Mouse (Mus musculus) heart, postnatal 0 days (tissue): ENCODE results near the gene Tmem97. TPM values are rescaled to one million over a fixed set of nuclear protein-coding genes. Genes with fewer than 3 reads are reported as not detected.

Source experiments
- ATAC-seq: fragments of 200-750 bp; cut with Nextera tagmentation; 2 replicates; pipeline ENCODE4 v1.8.0; 2017; ENCODE audit warnings: low read depth, moderate number of reproducible peaks, moderate library complexity; ENCODE audit not compliant: insufficient read depth
- DNase-seq: peaks from one replicate; pipeline ENCODE4 v3.0.0-alpha.2; 2016; ENCODE audit warnings: low spot score
- H3K27ac ChIP-seq: fragments of 300-500 bp; sonication (generic); 2 replicates; pipeline ENCODE4 v1.5.1; 2014; ENCODE audit warnings: low read depth, mild to moderate bottlenecking
- H3K27me3 ChIP-seq: fragments of 300-500 bp; sonication (generic); 2 replicates; pipeline ENCODE4 v1.6.1; 2014; ENCODE audit warnings: low read length, mixed read lengths; ENCODE audit not compliant: control insufficient read depth, insufficient read depth
- H3K36me3 ChIP-seq: fragments of 300-500 bp; sonication (generic); replicated peaks from 2 replicates; pipeline ENCODE4 v1.6.1; 2014; ENCODE audit warnings: low read length, mixed read lengths; ENCODE audit not compliant: control insufficient read depth, insufficient read depth
- H3K4me1 ChIP-seq: fragments of 300-500 bp; sonication (generic); 2 replicates; pipeline ENCODE4 v1.6.1; 2014; ENCODE audit warnings: antibody characterized with exemption; ENCODE audit not compliant: control insufficient read depth, insufficient read depth
- H3K4me2 ChIP-seq: fragments of 300-500 bp; sonication (generic); 2 replicates; pipeline ENCODE4 v1.6.1; 2014; ENCODE audit warnings: low read depth, mild to moderate bottlenecking, low read length, moderate library complexity
- H3K4me3 ChIP-seq: fragments of 300-500 bp; sonication (generic); 2 replicates; pipeline ENCODE4 v1.5.1; 2014; ENCODE audit warnings: low read depth, low read length
- H3K9ac ChIP-seq: fragments of 300-500 bp; sonication (generic); replicated peaks from 2 replicates; pipeline ENCODE4 v1.6.1; 2014; ENCODE audit warnings: low read depth, low read length, mixed read lengths
- H3K9me3 ChIP-seq: fragments of 300-500 bp; sonication (generic); replicated peaks from 2 replicates; pipeline ENCODE4 v1.6.1; 2016; ENCODE audit warnings: low read length; ENCODE audit not compliant: control insufficient read depth
- CTCF ChIP-seq: IDR thresholded peaks from 2 replicates; pipeline ENCODE4 v1.5.1; 2016; ENCODE audit warnings: antibody characterized with exemption, control low read depth, low read depth
- EP300 ChIP-seq: IDR thresholded peaks from 2 replicates; pipeline ENCODE4 v1.6.1; 2016; ENCODE audit warnings: antibody characterized with exemption, low read depth
- WGBS: fragments of 180-500 bp; shearing (Covaris S2); extraction: QIAGEN DNeasy Blood & Tissue Kit; methylation state at CpG from one replicate; pipeline ENCODE4 v1.1.7; 2014; 5-methylcytosine and 5-hydroxymethylcytosine counted together
- polyA plus RNA-seq: library from polyadenylated mRNA; unstranded; fragments of >200 nt; fragmentation: Nextera tagmentation; extraction: Ambion mirVana; gene quantifications from 2 replicates; pipeline ENCODE4 v1.2.1, GENCODE M21; 2015
- total RNA-seq: library from RNA; depleted of rRNA; stranded (reverse); fragments of >200 nt; gene quantifications from 2 replicates; pipeline ENCODE4 v1.2.3, GENCODE M21; 2014; ENCODE audit warnings: low replicate concordance; rRNA removed

Tmem97 gene
- 41.5 and 57.2 TPM in 2 replicates for total RNA-seq
- 37.5 and 39.4 TPM in 2 replicates for polyA plus RNA-seq

DNA sequence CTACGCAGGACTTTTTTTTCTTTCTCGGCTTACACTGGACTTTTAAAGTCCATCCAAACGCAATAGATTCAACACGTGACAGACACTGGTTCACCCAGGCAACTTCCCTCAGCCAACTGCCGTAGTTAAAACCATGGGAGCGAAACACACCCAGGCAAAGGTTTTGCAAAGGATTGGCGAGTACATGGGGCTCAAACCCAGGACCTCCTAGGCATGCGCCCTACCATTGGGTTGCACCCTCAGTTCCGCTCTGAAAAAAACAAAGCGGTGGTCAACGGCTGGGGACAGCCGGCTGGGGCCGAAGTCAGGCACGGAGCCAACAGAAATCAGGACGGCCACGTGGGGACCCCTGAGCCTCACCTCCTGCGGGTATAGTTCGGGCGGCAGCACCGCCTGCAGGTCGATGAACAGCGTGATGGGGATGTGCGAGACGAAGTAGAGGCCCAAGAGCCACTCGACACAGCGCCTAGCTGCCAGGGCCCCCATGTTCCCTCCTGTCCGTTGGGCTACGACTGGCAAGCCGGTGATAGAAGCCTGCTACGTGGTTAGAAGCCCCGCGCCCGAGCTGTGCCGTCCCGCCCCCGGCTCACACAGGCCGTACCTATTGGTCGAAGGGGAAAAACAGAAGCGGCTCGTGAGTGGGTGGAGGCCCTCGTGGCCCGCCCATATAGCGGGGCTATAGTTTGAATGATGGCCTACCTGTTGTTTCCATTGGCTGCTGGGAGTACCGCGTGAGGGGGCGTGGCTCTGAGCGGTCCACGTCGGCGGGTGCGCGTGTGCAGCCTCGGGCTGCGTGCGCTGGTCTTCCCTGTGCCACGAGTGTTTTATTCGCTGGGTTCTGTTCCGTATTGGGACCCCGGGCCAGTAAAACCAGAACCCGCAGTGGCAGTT is at the start of gene Tmem97:
Gene Tmem97, minus strand, starts transcription at position 610 of the 891 bp plus-strand sequence.
- Histone ChIP-seq H3K27me3 (no peaks in the 10 kb centered on the region), H3K4me3 (peak within 1 kb of the TSS; percentile 87), H3K27ac (peak within 1 kb of the TSS; percentile 61), H3K9me3 (peaks cover 5% of the 10 kb centered on the region; the same call in 1 of the 2 replicates), H3K36me3 (no peaks in the 10 kb centered on the region), H3K4me1 (peaks cover 13% of the 10 kb centered on the region), H3K9ac (peak within 1 kb of the TSS; percentile 68), H3K4me2 (peak within 1 kb of the TSS; percentile 98)
- WGBS, result under 1% methylated on average over 60 of the region's 60 CpGs
- TF ChIP-seq EP300 (no peak), CTCF (no peak)
- ATAC-seq, result peak; percentile 99
- DNase-seq, result peak; percentile 99

DNA sequence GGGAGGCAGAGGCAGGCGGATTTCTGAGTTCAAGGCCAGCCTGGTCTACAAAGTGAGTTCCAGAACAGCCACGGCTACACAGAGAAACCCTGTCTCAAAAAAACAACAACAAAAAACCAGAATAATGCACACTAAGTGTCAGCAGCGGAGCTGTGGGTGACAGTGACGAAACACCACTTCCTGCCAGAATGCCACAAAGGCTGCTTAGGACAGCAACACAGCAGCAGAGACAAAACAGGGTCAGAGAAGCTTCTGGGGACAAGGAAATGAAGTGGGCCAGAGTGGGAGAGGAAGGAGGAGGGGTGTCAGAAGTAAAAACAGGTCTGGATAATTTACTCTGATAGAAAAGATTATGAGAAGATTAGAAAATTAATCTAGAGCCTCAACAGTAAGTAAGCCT is 49.5 kb upstream of the Tmem97 start:
- Histone ChIP-seq H3K36me3 (peaks cover 8% of the 10 kb centered on the region; the same call in 1 of the 2 replicates), H3K9me3 (no peaks in the 10 kb centered on the region), H3K4me1 (no peaks in the 10 kb centered on the region), H3K4me3 (no peak overlapping the region), H3K4me2 (no peak overlapping the region), H3K27me3 (no peaks in the 10 kb centered on the region), H3K9ac (no peak overlapping the region), H3K27ac (no peak overlapping the region)
- WGBS, result 73% methylated on average over 4 of the region's 4 CpGs
- ATAC-seq (no peak), DNase-seq (no peak)
- no peak for TF ChIP-seq EP300
- no peak for TF ChIP-seq CTCF

DNA sequence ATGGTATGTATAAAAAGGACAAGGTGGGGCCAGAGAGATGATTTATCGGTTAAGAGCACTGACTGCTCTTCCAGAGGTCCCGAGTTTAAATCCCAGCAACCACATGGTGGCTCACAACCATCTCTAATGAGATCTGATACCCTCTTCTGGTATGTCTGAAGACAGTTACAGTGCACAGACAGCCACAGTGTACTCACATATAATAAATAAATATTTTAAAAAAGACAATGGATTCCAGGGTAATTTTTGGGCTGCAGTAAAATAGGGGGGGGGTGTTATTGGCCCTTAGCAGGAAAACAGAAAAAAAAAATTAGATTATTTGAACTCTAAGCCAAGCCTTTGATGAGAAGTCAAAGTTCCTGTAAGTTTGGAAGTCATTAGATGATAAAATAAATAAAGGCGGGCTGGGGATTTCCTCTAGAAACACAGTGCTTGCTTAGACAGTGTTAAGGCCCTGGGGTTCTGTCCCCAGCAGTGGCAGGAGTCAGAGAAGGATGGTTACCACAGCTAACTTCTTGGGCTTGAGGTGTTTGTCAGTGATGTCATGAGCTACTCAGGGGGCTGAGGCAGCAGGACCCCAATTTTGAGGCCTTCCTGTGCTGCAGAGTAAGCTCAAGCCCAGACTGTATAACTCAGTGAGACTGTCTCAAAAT is 48.3 kb upstream of the Tmem97 start:
- no peak overlapping the region for H3K9ac ChIP-seq
- H3K4me1 ChIP-seq, result no peaks in the 10 kb centered on the region
- WGBS, result 82% methylated on average over 3 of the region's 3 CpGs
- no peak for ATAC-seq
- no peak for DNase-seq
- no peak overlapping the region for H3K27ac ChIP-seq
- TF ChIP-seq EP300, result no peak
- TF ChIP-seq CTCF, result no peak
- no peak overlapping the region for H3K4me2 ChIP-seq
- peaks cover 8% of the 10 kb centered on the region; the same call in 1 of the 2 replicates for H3K36me3 ChIP-seq
- H3K4me3 ChIP-seq, result no peak overlapping the region
- no peaks in the 10 kb centered on the region for H3K9me3 ChIP-seq
- H3K27me3 ChIP-seq, result no peaks in the 10 kb centered on the region

DNA sequence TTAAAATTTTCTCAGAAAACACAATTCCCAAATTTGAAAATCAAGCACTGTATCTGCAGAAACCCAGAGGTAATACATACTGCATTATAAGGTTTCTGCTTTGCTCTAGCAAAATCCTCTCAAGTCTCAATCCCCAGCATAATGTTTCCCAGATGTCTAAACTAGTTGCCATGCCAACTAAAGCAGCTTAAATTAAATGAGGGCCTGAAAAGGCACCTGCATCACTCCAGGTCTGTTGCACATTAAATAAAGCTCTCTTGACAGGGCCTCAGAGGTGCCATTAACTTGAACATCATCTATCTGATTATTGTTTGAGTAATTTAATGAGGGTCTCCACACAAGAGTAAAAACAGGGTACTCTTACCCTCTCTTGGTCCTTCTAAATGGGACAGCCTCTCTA is 46.2 kb upstream of the Tmem97 start:
- no peak overlapping the region for H3K4me3 ChIP-seq
- H3K27ac ChIP-seq, result no peak overlapping the region
- H3K9me3 ChIP-seq, result no peaks in the 10 kb centered on the region
- H3K27me3 ChIP-seq, result no peaks in the 10 kb centered on the region
- peaks cover 8% of the 10 kb centered on the region; the same call in 1 of the 2 replicates for H3K36me3 ChIP-seq
- TF ChIP-seq EP300, result no peak
- no peak for TF ChIP-seq CTCF
- no peak for ATAC-seq
- DNase-seq, result no peak
- no peaks in the 10 kb centered on the region for H3K4me1 ChIP-seq
- H3K9ac ChIP-seq, result no peak overlapping the region
- H3K4me2 ChIP-seq, result no peak overlapping the region

DNA sequence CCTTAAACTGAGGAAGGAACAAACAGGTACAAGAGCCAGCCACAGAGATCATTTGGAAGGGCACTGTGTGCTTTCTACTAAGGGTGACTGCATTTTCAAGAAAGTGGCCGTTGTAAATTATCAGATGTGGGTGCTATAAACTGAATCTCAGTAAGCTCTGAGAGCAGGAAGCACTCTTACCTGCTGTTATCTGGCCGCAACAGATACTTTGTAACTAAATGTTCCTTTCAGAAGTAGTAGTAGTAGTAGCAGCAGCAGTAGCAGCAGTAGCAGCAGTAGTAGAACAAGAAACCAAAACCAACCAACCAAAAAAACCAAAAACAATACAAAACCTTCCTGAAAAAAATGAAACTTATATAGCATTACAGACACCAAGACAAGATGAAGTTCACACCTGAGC is 45.2 kb upstream of the Tmem97 start:
- WGBS, result 85% methylated on average over 2 of the region's 2 CpGs

More for the DNA sequence above, 45.2 kb upstream of the Tmem97 start:
- Histone ChIP-seq H3K4me1 (no peaks in the 10 kb centered on the region), H3K4me3 (no peak overlapping the region), H3K36me3 (peaks cover 8% of the 10 kb centered on the region; the same call in 1 of the 2 replicates), H3K27me3 (no peaks in the 10 kb centered on the region), H3K4me2 (no peak overlapping the region), H3K9me3 (no peaks in the 10 kb centered on the region), H3K9ac (no peak overlapping the region), H3K27ac (no peak overlapping the region)
- DNase-seq (no peak), ATAC-seq (no peak)
- TF ChIP-seq EP300 (no peak), CTCF (no peak)
